Mouse (Mus musculus) thymus, adult 2 months (tissue): ENCODE data around the gene Hcls1.

Experiments used
- CTCF ChIP-seq: fragments of 200-500 bp; IDR thresholded peaks from 2 replicates; pipeline ENCODE4 v1.5.1; 2012; ENCODE audit warnings: mild to moderate bottlenecking, control low read depth, low read length, moderate library complexity, borderline replicate concordance; ENCODE audit not compliant: control insufficient read depth, poor library complexity, insufficient read depth; ENCODE audit errors: extremely low read depth
- POLR2A ChIP-seq: fragments of 200-500 bp; IDR thresholded peaks from 2 replicates; pipeline ENCODE4 v1.6.1; 2012; ENCODE audit warnings: mild to moderate bottlenecking, low read length, control low read depth, moderate library complexity; ENCODE audit not compliant: control insufficient read depth, poor library complexity, insufficient read depth; ENCODE audit errors: extremely low read depth

DNA sequence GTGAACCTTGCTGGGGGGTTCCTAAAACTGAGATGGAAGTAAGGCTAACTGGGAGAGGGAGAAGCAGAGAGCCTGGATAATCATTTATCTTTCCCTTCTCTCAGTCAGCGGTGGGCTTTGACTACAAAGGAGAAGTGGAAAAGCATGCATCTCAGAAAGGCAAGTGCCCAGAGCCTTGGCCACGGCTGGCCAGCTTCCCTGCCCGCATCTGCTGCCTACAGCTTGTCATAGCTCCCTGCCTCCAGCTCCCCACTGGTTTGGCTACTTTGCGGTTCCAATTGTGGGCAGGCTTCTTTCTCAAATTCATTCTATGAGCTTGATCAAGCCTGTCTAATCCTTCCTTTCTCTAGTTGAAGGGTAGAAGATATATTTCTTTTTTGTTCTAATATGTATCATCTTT is 16.2 kb downstream of the Hcls1 start:
- TF ChIP-seq CTCF (no peak), POLR2A (no peak)
